Mouse (Mus musculus): ENCODE measurements around the gene Iqcf4. TPM values are rescaled to one million over a fixed set of nuclear protein-coding genes. Genes with fewer than 3 reads are reported as not detected.

Gene Iqcf4
- total RNA-seq, 2 experiments from 2014 or later, result not detected

GRCm38 (mm10) chr9:106531833-106532232 lies 39.0 kb downstream of the Iqcf4 start:
- intact Hi-C loops (cut with DNase I; ENCODE audit: low total_unique reads), result no loop called here
- DNase-seq, result no peak

DNA sequence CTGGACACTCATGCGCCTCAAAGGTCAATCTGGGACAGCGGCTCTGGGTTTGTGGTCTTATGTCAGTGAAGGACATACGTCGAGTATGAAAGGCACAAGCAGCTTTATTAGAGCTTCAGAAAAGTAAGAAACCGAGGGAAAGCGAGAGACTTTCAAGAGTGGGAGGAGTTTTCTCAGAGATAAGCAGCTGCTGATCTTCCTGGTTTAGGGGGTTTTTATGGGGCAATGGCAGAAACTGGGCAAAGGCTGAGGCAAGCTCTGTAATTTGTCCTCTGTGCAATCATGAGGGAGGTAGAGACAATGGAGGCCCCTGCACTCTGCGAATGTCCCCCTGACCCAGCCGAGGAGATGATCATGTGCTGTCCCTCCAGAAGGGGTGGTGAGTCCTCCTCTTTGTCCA lies 50.9 kb downstream of the Iqcf4 start:
- DNase-seq, result no peak
- intact Hi-C loops (cut with DNase I; ENCODE audit: low total_unique reads), result no loop called here

DNA sequence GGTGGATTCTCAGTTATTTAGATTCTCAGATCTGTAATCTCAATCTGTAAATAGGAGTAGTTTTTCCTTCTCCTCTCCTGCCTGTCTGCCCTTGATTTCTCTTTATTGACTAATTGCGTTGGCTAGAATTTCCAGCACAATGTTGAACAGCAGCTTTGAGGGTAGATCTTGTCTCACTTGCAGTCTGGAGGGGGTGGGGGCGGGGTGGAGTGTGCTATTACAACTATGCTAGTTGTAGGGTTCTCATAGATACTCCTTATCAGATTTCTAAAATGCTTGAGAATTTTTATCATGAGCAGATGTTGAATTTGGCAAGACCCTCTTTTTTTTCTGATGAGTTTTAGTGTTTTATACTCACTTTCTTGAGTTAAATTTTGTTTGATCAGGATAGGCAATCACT lies 51.4 kb downstream of the Iqcf4 start:
- intact Hi-C loops (cut with DNase I; ENCODE audit: low total_unique reads), result no loop called here
- no peak for DNase-seq

Other genes starting within 250 kb of the Iqcf4 start
- gene Dusp7, start 202.4 kb downstream of the Iqcf4 start, total RNA-seq (2021), result 10 to 100 TPM; 13.9 to 17.6 TPM
- 100 to 1,000 TPM; 350 to 424 TPM for gene Rpl29, start 141.5 kb downstream of the Iqcf4 start, total RNA-seq (2021)
- 10 to 100 TPM in 1 of 2 experiments, 1 to 10 TPM in 1; 8.4 to 10.9 TPM for gene Acy1, start 132.7 kb downstream of the Iqcf4 start, total RNA-seq (2021)
- 1 to 10 TPM; 4.6 to 6.5 TPM for gene Abhd14b, start 123.5 kb downstream of the Iqcf4 start, total RNA-seq (2021)
- 10 to 100 TPM; 13.3 to 16.0 TPM for gene Abhd14a, start 123.3 kb downstream of the Iqcf4 start, total RNA-seq (2021)
- gene Pcbp4, start 117.7 kb downstream of the Iqcf4 start, total RNA-seq (2021), result 10 to 100 TPM; 47.6 to 48.7 TPM
- under 1 TPM; 0.16 to 0.33 TPM for gene Gpr62, start 105.1 kb downstream of the Iqcf4 start, total RNA-seq (2021)
- 10 to 100 TPM; 12.6 to 18.4 TPM for gene Rrp9, start 95.0 kb downstream of the Iqcf4 start, total RNA-seq (2021)
- gene Parp3, start 94.0 kb downstream of the Iqcf4 start, total RNA-seq (2021), result 10 to 100 TPM; 64.1 to 76.2 TPM
- not detected for gene Iqcf1, start 71.0 kb downstream of the Iqcf4 start, total RNA-seq (2021)
- gene Iqcf5, start 56.4 kb downstream of the Iqcf4 start, total RNA-seq (2021), result not detected
- gene Iqcf3, start 9.4 kb downstream of the Iqcf4 start, total RNA-seq (2021), result not detected
- not detected for gene Iqcf6, start 55.6 kb upstream of the Iqcf4 start, total RNA-seq (2021)
- gene Grm2, start 85.1 kb upstream of the Iqcf4 start, total RNA-seq (2021), result not detected
- gene Tex264, start 114.9 kb upstream of the Iqcf4 start, total RNA-seq (2021), result 10 to 100 TPM; 17.3 to 20.6 TPM
- 1 to 10 TPM; 6.6 to 7.1 TPM for gene Rad54l2, start 218.2 kb upstream of the Iqcf4 start, total RNA-seq (2021)